Comparison of ENCODE assay signal across 21 mouse cellular contexts in genomic region chr11:93950045-93950444, GRCm38 (mm10). TPM values are rescaled to one million over a fixed set of nuclear protein-coding genes. Genes with fewer than 3 reads are reported as not detected.
DNase-seq lines count a peak whose midpoint lies in the region; ATAC-seq and TF ChIP-seq lines count a peak whose summit lies in the region.
"Had no signal": no experiment of that assay in that cellular context is flagged by ENCODE, and none has a peak within 500 bp of the region (broad histone marks: within the 10 kb centered on the region; RNA-seq: fewer than 3 reads in every experiment).

No protein-coding gene starts in this region.

- no peak overlapping the region for H3K4me2 ChIP-seq in kidney, postnatal 0 days (ENCODE audit: low read length)
- no peak overlapping the region for H3K4me2 ChIP-seq in kidney, embryonic 14.5 days (replicated peaks; ENCODE audit: low read depth, low read length)
- H3K4me2 ChIP-seq in liver, embryonic 15.5 days = no peak overlapping the region
- no peak overlapping the region for H3K4me2 ChIP-seq in liver, embryonic 11.5 days
- no peak overlapping the region for H3K4me2 ChIP-seq in intestine, embryonic 15.5 days (replicated peaks)
- H3K4me2 ChIP-seq: forebrain, embryonic 13.5 days; heart, embryonic 11.5 days; liver, embryonic 13.5 days; midbrain, embryonic 11.5 days; neural tube, embryonic 15.5 days had no signal

- WGBS in kidney, postnatal 0 days = 90% methylated on average over 1 of the region's 1 CpGs
- 96% methylated on average over 1 of the region's 1 CpGs for WGBS in kidney, embryonic 14.5 days
- 66% methylated on average over 1 of the region's 1 CpGs for WGBS in liver, embryonic 15.5 days (ENCODE audit: insufficient replicate concordance)
- 82% methylated on average over 1 of the region's 1 CpGs for WGBS in liver, embryonic 11.5 days
- WGBS in intestine, embryonic 15.5 days = 80% methylated on average over 1 of the region's 1 CpGs

- no peak overlapping the region for H3K9ac ChIP-seq in kidney, postnatal 0 days (ENCODE audit: low read depth, low read length)
- H3K9ac ChIP-seq in kidney, embryonic 14.5 days (ENCODE audit: low read depth, low read length) = no peak overlapping the region
- no peak overlapping the region for H3K9ac ChIP-seq in liver, embryonic 15.5 days
- no peak overlapping the region for H3K9ac ChIP-seq in liver, embryonic 11.5 days (ENCODE audit: low read depth, low read length)
- no peak overlapping the region for H3K9ac ChIP-seq in intestine, embryonic 15.5 days
- H3K9ac ChIP-seq: forebrain, embryonic 13.5 days; liver, embryonic 13.5 days; neural tube, embryonic 15.5 days had no signal

- ATAC-seq in kidney, postnatal 0 days (replicated peaks; ENCODE audit: low FRiP score, low read depth) = peak; percentile 54
- no peak for ATAC-seq in kidney, embryonic 14.5 days (ENCODE audit: low FRiP score, low TSS enrichment)
- peak; percentile 19; the same call in 1 of the 2 replicates for ATAC-seq in liver, embryonic 15.5 days (ENCODE audit: insufficient read depth)
- no peak for ATAC-seq in liver, embryonic 11.5 days (replicated peaks; ENCODE audit: low FRiP score)
- peak; percentile 54; the same call in 1 of the 2 replicates for ATAC-seq in intestine, embryonic 15.5 days
- ATAC-seq: forebrain, embryonic 13.5 days; hindbrain, postnatal 0 days had no signal

- H3K27me3 ChIP-seq in kidney, postnatal 0 days (ENCODE audit: insufficient read depth, low read length) = no peaks in the 10 kb centered on the region
- no peaks in the 10 kb centered on the region for H3K27me3 ChIP-seq in kidney, embryonic 14.5 days (ENCODE audit: control insufficient read depth, insufficient read depth, low read length)
- H3K27me3 ChIP-seq in liver, embryonic 15.5 days = 0 out of 2 replicates have a peak, but pooled peaks cover 3% of the 10 kb centered on the region
- no peaks in the 10 kb centered on the region for H3K27me3 ChIP-seq in liver, embryonic 11.5 days (replicated peaks; ENCODE audit: control insufficient read depth, insufficient read depth, low read length)
- H3K27me3 ChIP-seq in intestine, embryonic 15.5 days (replicated peaks) = no peaks in the 10 kb centered on the region
- H3K27me3 ChIP-seq: forebrain, embryonic 13.5 days; liver, embryonic 13.5 days; neural tube, embryonic 15.5 days had no signal

- peaks cover 17% of the 10 kb centered on the region for H3K36me3 ChIP-seq in kidney, postnatal 0 days (ENCODE audit: insufficient read depth, low read length)
- H3K36me3 ChIP-seq in kidney, embryonic 14.5 days (ENCODE audit: control insufficient read depth, insufficient read depth, low read length) = peaks cover 53% of the 10 kb centered on the region
- peaks cover 43% of the 10 kb centered on the region for H3K36me3 ChIP-seq in liver, embryonic 15.5 days (replicated peaks)
- peaks cover 16% of the 10 kb centered on the region; the same call in 1 of the 2 replicates for H3K36me3 ChIP-seq in liver, embryonic 11.5 days (ENCODE audit: control insufficient read depth, insufficient read depth, low read length)
- peaks cover 22% of the 10 kb centered on the region for H3K36me3 ChIP-seq in intestine, embryonic 15.5 days

- DNase-seq in kidney, postnatal 0 days (ENCODE audit: low spot score) = no peak
- no peak for DNase-seq in liver, embryonic 11.5 days (ENCODE audit: low spot score)
- peak; percentile 72 for DNase-seq in yolk sac, embryonic 10.5 days (ENCODE audit: low spot score)
- no peak for DNase-seq in ovary, adult 18-20 months (ENCODE audit: low spot score)
- DNase-seq: adrenal gland, postnatal 14 days; cerebellum, adult 8-10 months; gastrocnemius, adult 2 months; layer of hippocampus, adult 9-11 months; liver, embryonic 13.5 days; thymus, adult 18-20 months; thymus, postnatal 36 days had no signal

- H3K4me3 ChIP-seq in kidney, postnatal 0 days (replicated peaks; ENCODE audit: low read depth, low read length) = no peak overlapping the region
- no peak overlapping the region for H3K4me3 ChIP-seq in kidney, embryonic 14.5 days (ENCODE audit: low read length)
- no peak overlapping the region for H3K4me3 ChIP-seq in liver, embryonic 15.5 days (replicated peaks)
- H3K4me3 ChIP-seq in liver, embryonic 11.5 days (ENCODE audit: low read depth, low read length) = no peak overlapping the region
- no peak overlapping the region for H3K4me3 ChIP-seq in intestine, embryonic 15.5 days (replicated peaks)
- H3K4me3 ChIP-seq: forebrain, embryonic 13.5 days; gastrocnemius, adult 2 months; hindbrain, embryonic 10.5 days; limb, embryonic 10.5 days; liver, embryonic 13.5 days; neural tube, embryonic 15.5 days had no signal

- H3K27ac ChIP-seq in kidney, postnatal 0 days = no peak overlapping the region
- H3K27ac ChIP-seq in kidney, embryonic 14.5 days (ENCODE audit: low read depth, low read length) = no peak overlapping the region
- H3K27ac ChIP-seq in liver, embryonic 15.5 days (replicated peaks) = no peak overlapping the region
- no peak overlapping the region for H3K27ac ChIP-seq in liver, embryonic 11.5 days (ENCODE audit: low read depth, low read length)
- no peak overlapping the region for H3K27ac ChIP-seq in intestine, embryonic 15.5 days
- H3K27ac ChIP-seq: forebrain, embryonic 13.5 days; gastrocnemius, adult 2 months; hindbrain, embryonic 10.5 days; hindbrain, postnatal 0 days; limb, embryonic 10.5 days; liver, embryonic 13.5 days; neural tube, embryonic 15.5 days had no signal

- H3K9me3 ChIP-seq in kidney, postnatal 0 days (replicated peaks; ENCODE audit: low read length) = no peaks in the 10 kb centered on the region
- no peaks in the 10 kb centered on the region for H3K9me3 ChIP-seq in kidney, embryonic 14.5 days (ENCODE audit: control insufficient read depth, low read length)
- H3K9me3 ChIP-seq in liver, embryonic 15.5 days (replicated peaks) = no peaks in the 10 kb centered on the region
- no peaks in the 10 kb centered on the region for H3K9me3 ChIP-seq in liver, embryonic 11.5 days (ENCODE audit: control insufficient read depth, low read length)
- H3K9me3 ChIP-seq in intestine, embryonic 15.5 days = no peaks in the 10 kb centered on the region
- H3K9me3 ChIP-seq: forebrain, embryonic 13.5 days; hindbrain, embryonic 10.5 days; limb, embryonic 10.5 days; liver, embryonic 13.5 days; neural tube, embryonic 15.5 days had no signal

- 0 out of 2 replicates have a peak, but pooled peaks cover 12% of the 10 kb centered on the region for H3K4me1 ChIP-seq in kidney, postnatal 0 days (replicated peaks; ENCODE audit: insufficient read depth, low read length)
- peaks cover 20% of the 10 kb centered on the region; the same call in 1 of the 2 replicates for H3K4me1 ChIP-seq in kidney, embryonic 14.5 days (ENCODE audit: control insufficient read depth, insufficient read depth, low read length)
- H3K4me1 ChIP-seq in liver, embryonic 15.5 days (replicated peaks) = peaks cover 24% of the 10 kb centered on the region
- H3K4me1 ChIP-seq in liver, embryonic 11.5 days (replicated peaks; ENCODE audit: control insufficient read depth, insufficient read depth, low read length) = peaks cover 10% of the 10 kb centered on the region
- H3K4me1 ChIP-seq in intestine, embryonic 15.5 days (replicated peaks) = peaks cover 14% of the 10 kb centered on the region

- peak; percentile 42 for TF ChIP-seq CTCF in kidney, postnatal 0 days (IDR thresholded peaks at IDR 0.05; ENCODE audit: low read depth)

RNA-seq across cellular contexts. Expression of gene Nme2, which starts 6.0 kb away (rescaled TPM):
- polyA plus RNA-seq in kidney, postnatal 0 days (2015; fragmentation: Nextera tagmentation; extraction: Ambion mirVana) = 395 and 442 TPM in 2 replicates
- polyA plus RNA-seq in kidney, embryonic 14.5 days (2014; fragmentation: Nextera tagmentation; extraction: Ambion mirVana) = 271 and 274 TPM in 2 replicates
- polyA plus RNA-seq in liver, embryonic 15.5 days (2015; fragmentation: Nextera tagmentation; extraction: Ambion mirVana) = 102 and 125 TPM in 2 replicates
- 112 and 142 TPM in 2 replicates for polyA plus RNA-seq in liver, embryonic 11.5 days (2014; fragmentation: Nextera tagmentation; extraction: Ambion mirVana)
- polyA plus RNA-seq in intestine, embryonic 15.5 days (2015; fragmentation: Nextera tagmentation; extraction: Ambion mirVana) = 311 and 348 TPM in 2 replicates

RNA-seq across cellular contexts. Expression of gene Gm20390, which starts 18.0 kb away (rescaled TPM):
- 353 and 385 TPM in 2 replicates for polyA plus RNA-seq in kidney, postnatal 0 days (2015; fragmentation: Nextera tagmentation; extraction: Ambion mirVana)
- polyA plus RNA-seq in kidney, embryonic 14.5 days (2014; fragmentation: Nextera tagmentation; extraction: Ambion mirVana) = 458 and 601 TPM in 2 replicates
- polyA plus RNA-seq in liver, embryonic 15.5 days (2015; fragmentation: Nextera tagmentation; extraction: Ambion mirVana) = 187 and 209 TPM in 2 replicates
- polyA plus RNA-seq in liver, embryonic 11.5 days (2014; fragmentation: Nextera tagmentation; extraction: Ambion mirVana) = 393 TPM in 2 replicates
- 432 and 477 TPM in 2 replicates for polyA plus RNA-seq in intestine, embryonic 15.5 days (2015; fragmentation: Nextera tagmentation; extraction: Ambion mirVana)

RNA-seq across cellular contexts. Expression of gene Nme1, which starts 18.3 kb away (rescaled TPM):
- polyA plus RNA-seq in kidney, postnatal 0 days (2015; fragmentation: Nextera tagmentation; extraction: Ambion mirVana) = 132 TPM in 2 replicates
- 211 and 282 TPM in 2 replicates for polyA plus RNA-seq in kidney, embryonic 14.5 days (2014; fragmentation: Nextera tagmentation; extraction: Ambion mirVana)
- polyA plus RNA-seq in liver, embryonic 15.5 days (2015; fragmentation: Nextera tagmentation; extraction: Ambion mirVana) = 105 and 107 TPM in 2 replicates
- 315 and 317 TPM in 2 replicates for polyA plus RNA-seq in liver, embryonic 11.5 days (2014; fragmentation: Nextera tagmentation; extraction: Ambion mirVana)
- 162 and 174 TPM in 2 replicates for polyA plus RNA-seq in intestine, embryonic 15.5 days (2015; fragmentation: Nextera tagmentation; extraction: Ambion mirVana)

RNA-seq across cellular contexts. Expression of gene Spag9, which starts 45.8 kb away (rescaled TPM):
- polyA plus RNA-seq in kidney, postnatal 0 days (2015; fragmentation: Nextera tagmentation; extraction: Ambion mirVana) = 52.5 and 59.8 TPM in 2 replicates
- 45.6 and 55.1 TPM in 2 replicates for polyA plus RNA-seq in kidney, embryonic 14.5 days (2014; fragmentation: Nextera tagmentation; extraction: Ambion mirVana)
- 9.2 and 10.4 TPM in 2 replicates for polyA plus RNA-seq in liver, embryonic 15.5 days (2015; fragmentation: Nextera tagmentation; extraction: Ambion mirVana)
- 19.5 and 24.6 TPM in 2 replicates for polyA plus RNA-seq in liver, embryonic 11.5 days (2014; fragmentation: Nextera tagmentation; extraction: Ambion mirVana)
- polyA plus RNA-seq in intestine, embryonic 15.5 days (2015; fragmentation: Nextera tagmentation; extraction: Ambion mirVana) = 30.7 and 31.5 TPM in 2 replicates

Comparison
In these comparisons a context has a peak if more than half of its experiments do, and no peak if none do; other contexts are left out.
1. ATAC-seq: peak in kidney, postnatal 0 days (single experiment), liver, embryonic 15.5 days (single experiment) and intestine, embryonic 15.5 days (single experiment); none in kidney, embryonic 14.5 days (single experiment) and liver, embryonic 11.5 days (single experiment).